Mouse (Mus musculus) heart, adult 2 months (tissue): ENCODE results near the gene Atp5g1. TPM values are rescaled to one million over a fixed set of nuclear protein-coding genes. Genes with fewer than 3 reads are reported as not detected.

ENCODE experiments used
- DNase-seq, 2 experiments: peaks; one replicate each; pipeline ENCODE4 v3.0.0; 2021
- H3K27ac ChIP-seq: fragments of 200-600 bp; 2 replicates; pipeline ENCODE4 v1.8.1; 2022
- H3K27me3 ChIP-seq: fragments of 200-500 bp; 2 replicates; pipeline ENCODE4 v1.6.1; 2012; ENCODE audit warnings: mild to moderate bottlenecking, low read length, inconsistent platforms, mixed read lengths; ENCODE audit not compliant: control insufficient read depth, insufficient read depth
- H3K36me3 ChIP-seq: fragments of 200-500 bp; 2 replicates; pipeline ENCODE4 v1.6.1; 2012; ENCODE audit warnings: low read length, inconsistent platforms; ENCODE audit not compliant: control insufficient read depth, insufficient read depth
- H3K4me1 ChIP-seq: fragments of 200-500 bp; 2 replicates; pipeline ENCODE4 v1.6.1; 2011; ENCODE audit warnings: low read length; ENCODE audit not compliant: control insufficient read depth, insufficient read depth
- H3K4me3 ChIP-seq: fragments of 200-600 bp; 2 replicates; pipeline ENCODE4 v1.8.1; 2022
- H3K79me2 ChIP-seq: fragments of 200-500 bp; replicated peaks from 2 replicates; pipeline ENCODE4 v1.6.1; 2012; ENCODE audit warnings: mild to moderate bottlenecking, inconsistent platforms, low read length, moderate library complexity, mixed read lengths; ENCODE audit not compliant: control insufficient read depth, insufficient read depth
- H3K9ac ChIP-seq: fragments of 200-500 bp; 2 replicates; pipeline ENCODE4 v1.6.1; 2012; ENCODE audit warnings: low read depth, mild to moderate bottlenecking, control low read depth, inconsistent platforms, low read length, mixed read lengths
- CTCF ChIP-seq: fragments of 200-600 bp; IDR thresholded peaks from 2 replicates; pipeline ENCODE4 v1.8.1; 2022; ENCODE audit warnings: antibody characterized with exemption, mild to moderate bottlenecking, moderate library complexity
- EP300 ChIP-seq: fragments of 200-500 bp; IDR thresholded peaks from 2 replicates; pipeline ENCODE4 v1.6.1; 2011; ENCODE audit warnings: low read depth, low read length, control low read depth; ENCODE audit not compliant: insufficient read depth
- POLR2A ChIP-seq: fragments of 200-500 bp; IDR thresholded peaks from 2 replicates; pipeline ENCODE4 v1.6.1; 2011; ENCODE audit warnings: mild to moderate bottlenecking, low read depth, low read length, control low read depth; ENCODE audit not compliant: insufficient read depth
- WGBS: fragments of 180-500 bp; shearing (Covaris S2); methylation state at CpG from one replicate; pipeline ENCODE4 v1.1.7; 2018; 5-methylcytosine and 5-hydroxymethylcytosine counted together
- intact Hi-C: fragments of 180-260 bp; cut with DNase I; formaldehyde crosslinking; loops from one replicate; pipeline ENCODE4 v1.15.1; 2025
- polyA plus RNA-seq: library from polyadenylated mRNA; depleted of rRNA; stranded (reverse); fragments of >200 nt; gene quantifications from 2 replicates; pipeline ENCODE4 v1.2.3, GENCODE M21; 2012; rRNA removed
- total RNA-seq, 2 experiments: library from RNA; stranded (reverse); gene quantifications; 2 replicates each; pipeline ENCODE4 v1.2.3; 2021

Gene Atp5g1
- total and polyA plus RNA-seq, 3 experiments, result 3,096 to 6,025 (median 3,522) TPM

GRCm38 (mm10) chr11:96030571-96030970 is 44.9 kb downstream of the Atp5g1 start:
- no peak overlapping the region for H3K4me3 ChIP-seq
- intact Hi-C loops, result no loop called here
- H3K4me1 ChIP-seq, result no peaks in the 10 kb centered on the region
- no peak for TF ChIP-seq EP300
- TF ChIP-seq POLR2A, result no peak
- no peak for TF ChIP-seq CTCF
- no peak overlapping the region for H3K27ac ChIP-seq
- no peaks in the 10 kb centered on the region for H3K79me2 ChIP-seq
- WGBS, result 86% methylated on average over 3 of the region's 3 CpGs
- H3K9ac ChIP-seq, result no peak overlapping the region
- no peaks in the 10 kb centered on the region for H3K36me3 ChIP-seq
- no peak for DNase-seq
- no peaks in the 10 kb centered on the region; the same call in 1 of the 2 replicates for H3K27me3 ChIP-seq

GRCm38 (mm10) chr11:96028130-96028529 is 47.3 kb downstream of the Atp5g1 start:
- Histone ChIP-seq H3K9ac (no peak overlapping the region), H3K36me3 (no peaks in the 10 kb centered on the region), H3K27ac (no peak overlapping the region), H3K27me3 (no peaks in the 10 kb centered on the region; the same call in 1 of the 2 replicates), H3K4me3 (no peak overlapping the region), H3K4me1 (no peaks in the 10 kb centered on the region), H3K79me2 (no peaks in the 10 kb centered on the region)
- TF ChIP-seq CTCF, result no peak
- no peak for TF ChIP-seq EP300
- no peak for TF ChIP-seq POLR2A
- 36% methylated on average over 5 of the region's 5 CpGs for WGBS
- DNase-seq, result no peak
- intact Hi-C loops, result no loop called here

GRCm38 (mm10) chr11:96020622-96021021 is 54.8 kb downstream of the Atp5g1 start:
- DNase-seq, result no peak
- Histone ChIP-seq H3K4me3 (no peak overlapping the region), H3K9ac (no peak overlapping the region), H3K36me3 (no peaks in the 10 kb centered on the region), H3K27ac (no peak overlapping the region), H3K79me2 (no peaks in the 10 kb centered on the region), H3K4me1 (no peaks in the 10 kb centered on the region), H3K27me3 (no peaks in the 10 kb centered on the region)
- TF ChIP-seq EP300 (no peak), POLR2A (no peak), CTCF (no peak)
- intact Hi-C loops, result no loop called here
- 41% methylated on average over 4 of the region's 4 CpGs for WGBS

Other genes starting within 250 kb of the Atp5g1 start
- 10 to 100 TPM; 19.0 to 24.4 TPM for gene Gngt2, start 238.5 kb downstream of the Atp5g1 start, total RNA-seq
- 10.2 and 12.4 TPM in 2 replicates for gene Gngt2, start 238.5 kb downstream of the Atp5g1 start, polyA plus RNA-seq
- 10 to 100 TPM in 1 of 2 experiments, 1 to 10 TPM in 1; 7.9 to 11.4 TPM for gene Abi3, start 233.2 kb downstream of the Atp5g1 start, total RNA-seq
- 16.3 and 23.2 TPM in 2 replicates for gene Abi3, start 233.2 kb downstream of the Atp5g1 start, polyA plus RNA-seq
- not detected for gene B4galnt2, start 160.8 kb downstream of the Atp5g1 start, total RNA-seq
- gene B4galnt2, start 160.8 kb downstream of the Atp5g1 start, polyA plus RNA-seq, result 0.06 TPM in 1 of 2 replicates, not detected in the other
- under 1 TPM; 0.05 to 0.23 TPM for gene Igf2bp1, start 69.7 kb downstream of the Atp5g1 start, total RNA-seq
- 0.31 TPM in 1 of 2 replicates, not detected in the other for gene Igf2bp1, start 69.7 kb downstream of the Atp5g1 start, polyA plus RNA-seq
- not detected for gene Gip, start 51.1 kb downstream of the Atp5g1 start, total RNA-seq
- gene Gip, start 51.1 kb downstream of the Atp5g1 start, polyA plus RNA-seq, result not detected in 2 replicates
- gene Snf8, start 40.8 kb downstream of the Atp5g1 start, total RNA-seq, result 10 to 100 TPM; 44.9 to 49.1 TPM
- 18.8 and 23.0 TPM in 2 replicates for gene Snf8, start 40.8 kb downstream of the Atp5g1 start, polyA plus RNA-seq
- 10 to 100 TPM; 29.5 to 29.7 TPM for gene Ube2z, start 10.3 kb downstream of the Atp5g1 start, total RNA-seq
- 22.9 and 41.1 TPM in 2 replicates for gene Ube2z, start 10.3 kb downstream of the Atp5g1 start, polyA plus RNA-seq
- gene Calcoco2, start 36.3 kb upstream of the Atp5g1 start, total RNA-seq, result not detected
- not detected in 2 replicates for gene Calcoco2, start 36.3 kb upstream of the Atp5g1 start, polyA plus RNA-seq
- not detected for gene Ttll6, start 58.1 kb upstream of the Atp5g1 start, total RNA-seq
- 0.06 and 0.18 TPM in 2 replicates for gene Ttll6, start 58.1 kb upstream of the Atp5g1 start, polyA plus RNA-seq
- gene Hoxb13, start 118.6 kb upstream of the Atp5g1 start, total RNA-seq, result not detected
- not detected in 2 replicates for gene Hoxb13, start 118.6 kb upstream of the Atp5g1 start, polyA plus RNA-seq
- gene Hoxb9, start 195.8 kb upstream of the Atp5g1 start, total RNA-seq, result not detected
- not detected in 2 replicates for gene Hoxb9, start 195.8 kb upstream of the Atp5g1 start, polyA plus RNA-seq
- gene Hoxb8, start 206.2 kb upstream of the Atp5g1 start, total RNA-seq, result not detected
- not detected in 2 replicates for gene Hoxb8, start 206.2 kb upstream of the Atp5g1 start, polyA plus RNA-seq
- gene Hoxb7, start 211.0 kb upstream of the Atp5g1 start, total RNA-seq, result not detected
- not detected in 2 replicates for gene Hoxb7, start 211.0 kb upstream of the Atp5g1 start, polyA plus RNA-seq
- not detected for gene Hoxb6, start 216.8 kb upstream of the Atp5g1 start, total RNA-seq
- not detected in 2 replicates for gene Hoxb6, start 216.8 kb upstream of the Atp5g1 start, polyA plus RNA-seq
- under 1 TPM in 1 of 2 experiments, not detected in 1; 0.18 TPM for gene Hoxb5, start 227.7 kb upstream of the Atp5g1 start, total RNA-seq
- 0.20 and 0.23 TPM in 2 replicates for gene Hoxb5, start 227.7 kb upstream of the Atp5g1 start, polyA plus RNA-seq
- under 1 TPM; 0.63 to 0.75 TPM for gene Hoxb4, start 242.6 kb upstream of the Atp5g1 start, total RNA-seq
- gene Hoxb4, start 242.6 kb upstream of the Atp5g1 start, polyA plus RNA-seq, result 1.00 and 1.1 TPM in 2 replicates
- under 1 TPM; 0.23 to 0.30 TPM for gene Hoxb3, start 247.7 kb upstream of the Atp5g1 start, total RNA-seq
- gene Hoxb3, start 247.7 kb upstream of the Atp5g1 start, polyA plus RNA-seq, result 0.64 and 0.82 TPM in 2 replicates